Mouse (Mus musculus): ENCODE measurements around the gene Krt33a. TPM values are rescaled to one million over a fixed set of nuclear protein-coding genes. Genes with fewer than 3 reads are reported as not detected.

The Krt33a gene
- total and polyA plus RNA-seq, 2 experiments from 2014 or later: not detected

GRCm38 (mm10) chr11:99985291-99986092 is 30.5 kb downstream of the Krt33a start:
- no peaks in the 10 kb centered on the region for H3K4me1 ChIP-seq (ENCODE audit: insufficient read depth, low read length)
- no peak overlapping the region for H3K9ac ChIP-seq (replicated peaks; ENCODE audit: low read length, poor library complexity, severe bottlenecking)
- no peak overlapping the region for H3K27ac ChIP-seq (ENCODE audit: low read depth, low read length)
- H3K4me3 ChIP-seq (ENCODE audit: low read depth, low read length): no peak overlapping the region
- DNase-seq (ENCODE audit: low spot score) (peak; percentile 86), ATAC-seq (ENCODE audit: low FRiP score) (peak; percentile 66)
- no peaks in the 10 kb centered on the region for H3K9me3 ChIP-seq (ENCODE audit: low read length)
- H3K27me3 ChIP-seq (ENCODE audit: insufficient read depth, low read length): no peaks in the 10 kb centered on the region
- WGBS: 72% methylated on average over 20 of the region's 20 CpGs
- H3K36me3 ChIP-seq (ENCODE audit: insufficient read depth, low read length): no peaks in the 10 kb centered on the region
- TF ChIP-seq CTCF (IDR thresholded peaks at IDR 0.05): 0 out of 2 replicates have a peak, but pooled peaks have one; percentile 1
- no peak overlapping the region for H3K4me2 ChIP-seq (ENCODE audit: low read depth, low read length, poor library complexity, severe bottlenecking)

- TF ChIP-seq CTCF (IDR thresholded peaks at IDR 0.05): no peak
- no peak overlapping the region for H3K4me3 ChIP-seq (ENCODE audit: low read depth, low read length)
- H3K27ac ChIP-seq (ENCODE audit: low read depth, low read length): no peak overlapping the region
- ATAC-seq (ENCODE audit: low FRiP score): no peak
- no peaks in the 10 kb centered on the region for H3K9me3 ChIP-seq (ENCODE audit: low read length)
- H3K4me2 ChIP-seq (ENCODE audit: low read depth, low read length, poor library complexity, severe bottlenecking): no peak overlapping the region
- H3K27me3 ChIP-seq (ENCODE audit: insufficient read depth, low read length): no peaks in the 10 kb centered on the region
- WGBS: 93% methylated on average over 1 of the region's 1 CpGs
- H3K9ac ChIP-seq (replicated peaks; ENCODE audit: low read length, poor library complexity, severe bottlenecking): no peak overlapping the region
- no peaks in the 10 kb centered on the region for H3K36me3 ChIP-seq (ENCODE audit: insufficient read depth, low read length)
- DNase-seq (ENCODE audit: low spot score): no peak
- H3K4me1 ChIP-seq (ENCODE audit: insufficient read depth, low read length): no peaks in the 10 kb centered on the region
Measured at GRCm38 (mm10) chr11:99983442-99983841, 32.6 kb downstream of the Krt33a start.

GRCm38 (mm10) chr11:99982731-99983130 is 33.3 kb downstream of the Krt33a start:
- Histone ChIP-seq H3K4me1 (ENCODE audit: insufficient read depth, low read length) (no peaks in the 10 kb centered on the region), H3K27me3 (ENCODE audit: insufficient read depth, low read length) (no peaks in the 10 kb centered on the region), H3K36me3 (ENCODE audit: insufficient read depth, low read length) (no peaks in the 10 kb centered on the region), H3K9me3 (ENCODE audit: low read length) (no peaks in the 10 kb centered on the region), H3K27ac (ENCODE audit: low read depth, low read length) (no peak overlapping the region), H3K9ac (replicated peaks; ENCODE audit: low read length, poor library complexity, severe bottlenecking) (no peak overlapping the region), H3K4me2 (ENCODE audit: low read depth, low read length, poor library complexity, severe bottlenecking) (no peak overlapping the region), H3K4me3 (ENCODE audit: low read depth, low read length) (no peak overlapping the region)
- WGBS: 87% methylated on average over 9 of the region's 9 CpGs
- TF ChIP-seq CTCF (IDR thresholded peaks at IDR 0.05): no peak
- no peak for ATAC-seq (ENCODE audit: low FRiP score)
- DNase-seq (ENCODE audit: low spot score): no peak

DNA sequence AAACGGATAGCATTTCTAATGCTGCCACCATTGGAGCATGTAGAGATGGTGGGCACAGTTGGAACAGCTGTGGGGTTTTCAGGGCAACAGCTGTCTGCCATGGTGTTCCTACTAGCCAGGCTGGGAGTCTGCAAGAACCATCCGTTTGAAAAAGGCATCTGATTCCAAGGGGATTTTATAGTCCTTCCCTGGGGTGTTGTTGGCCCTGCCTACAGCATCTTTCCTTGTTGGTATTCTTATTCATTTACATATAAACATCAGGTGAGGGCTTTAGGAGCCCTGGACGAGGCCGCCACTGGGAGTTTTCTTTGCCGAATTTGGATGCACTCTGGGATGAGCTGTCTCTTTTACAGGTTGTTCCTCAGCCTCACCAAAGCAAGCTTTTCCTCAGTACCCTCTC is 37.1 kb downstream of the Krt33a start, which contains the start of gene Krtap29-1:
Gene Krtap29-1 (minus strand): TSS at position 101 of the 400 bp plus-strand sequence.
- Histone ChIP-seq H3K4me3 (ENCODE audit: low read depth, low read length) (no peak within 1 kb of the TSS), H3K27ac (ENCODE audit: low read depth, low read length) (no peak within 1 kb of the TSS), H3K27me3 (ENCODE audit: insufficient read depth, low read length) (no peaks in the 10 kb centered on the region), H3K9ac (replicated peaks; ENCODE audit: low read length, poor library complexity, severe bottlenecking) (no peak within 1 kb of the TSS), H3K9me3 (ENCODE audit: low read length) (no peaks in the 10 kb centered on the region), H3K36me3 (ENCODE audit: insufficient read depth, low read length) (no peaks in the 10 kb centered on the region), H3K4me1 (ENCODE audit: insufficient read depth, low read length) (no peaks in the 10 kb centered on the region), H3K4me2 (ENCODE audit: low read depth, low read length, poor library complexity, severe bottlenecking) (no peak within 1 kb of the TSS)
- WGBS: 73% methylated on average over 5 of the region's 5 CpGs
- TF ChIP-seq CTCF (IDR thresholded peaks at IDR 0.05): no peak
- ATAC-seq (ENCODE audit: low FRiP score) (no peak), DNase-seq (ENCODE audit: low spot score) (no peak)

- WGBS: 83% methylated on average over 2 of the region's 2 CpGs
- Histone ChIP-seq H3K27me3 (ENCODE audit: insufficient read depth, low read length) (no peaks in the 10 kb centered on the region), H3K27ac (ENCODE audit: low read depth, low read length) (no peak overlapping the region), H3K36me3 (ENCODE audit: insufficient read depth, low read length) (no peaks in the 10 kb centered on the region), H3K4me3 (ENCODE audit: low read depth, low read length) (no peak overlapping the region), H3K9me3 (ENCODE audit: low read length) (no peaks in the 10 kb centered on the region), H3K9ac (replicated peaks; ENCODE audit: low read length, poor library complexity, severe bottlenecking) (no peak overlapping the region), H3K4me1 (ENCODE audit: insufficient read depth, low read length) (no peaks in the 10 kb centered on the region), H3K4me2 (ENCODE audit: low read depth, low read length, poor library complexity, severe bottlenecking) (no peak overlapping the region)
- no peak for TF ChIP-seq CTCF (IDR thresholded peaks at IDR 0.05)
- ATAC-seq (ENCODE audit: low FRiP score): no peak
- no peak for DNase-seq (ENCODE audit: low spot score)
Measured at GRCm38 (mm10) chr11:99965961-99966360, 50.1 kb downstream of the Krt33a start.

DNA sequence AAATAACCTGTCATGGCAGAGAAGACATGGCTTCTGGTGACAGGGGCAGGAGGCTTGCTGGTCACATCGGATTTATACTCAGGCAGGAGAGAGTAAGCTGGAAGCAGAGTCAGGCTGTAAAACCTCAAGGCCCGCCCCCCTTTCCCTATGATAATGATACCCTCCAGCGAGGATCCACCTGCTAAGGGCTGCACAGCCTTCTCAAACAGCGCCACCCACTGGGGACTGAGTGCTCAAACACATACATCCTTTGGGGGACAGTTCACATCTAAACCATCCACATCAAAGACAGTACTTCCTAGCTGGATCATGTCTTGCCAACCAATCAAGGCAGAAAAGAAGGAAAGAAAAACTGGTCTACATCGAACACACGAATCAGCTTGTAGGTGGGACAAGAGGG is 51.8 kb downstream of the Krt33a start:
- H3K27me3 ChIP-seq (ENCODE audit: insufficient read depth, low read length): no peaks in the 10 kb centered on the region
- H3K9me3 ChIP-seq (ENCODE audit: low read length): no peaks in the 10 kb centered on the region
- WGBS: 49% methylated on average over 6 of the region's 6 CpGs
- DNase-seq (ENCODE audit: low spot score): no peak
- H3K4me1 ChIP-seq (ENCODE audit: insufficient read depth, low read length): no peaks in the 10 kb centered on the region
- ATAC-seq (ENCODE audit: low FRiP score): no peak
- H3K4me3 ChIP-seq (ENCODE audit: low read depth, low read length): no peak overlapping the region
- no peak overlapping the region for H3K9ac ChIP-seq (replicated peaks; ENCODE audit: low read length, poor library complexity, severe bottlenecking)
- H3K4me2 ChIP-seq (ENCODE audit: low read depth, low read length, poor library complexity, severe bottlenecking): no peak overlapping the region
- no peak overlapping the region for H3K27ac ChIP-seq (ENCODE audit: low read depth, low read length)
- TF ChIP-seq CTCF (IDR thresholded peaks at IDR 0.05): no peak
- H3K36me3 ChIP-seq (ENCODE audit: insufficient read depth, low read length): no peaks in the 10 kb centered on the region

Other genes starting within 250 kb of the Krt33a start
Only the 30 nearest of the 34 such genes appear.
- gene Krtap4-9, start 231.0 kb downstream of the Krt33a start, total RNA-seq (2014; rRNA removed): not detected in 2 replicates
- gene Krtap4-9, start 231.0 kb downstream of the Krt33a start, polyA plus RNA-seq (2015; fragmentation: Nextera tagmentation; extraction: Ambion mirVana): not detected in 2 replicates
- gene Gm11596, start 222.7 kb downstream of the Krt33a start, total RNA-seq (2014; rRNA removed): not detected in 2 replicates
- gene Gm11596, start 222.7 kb downstream of the Krt33a start, polyA plus RNA-seq (2015; fragmentation: Nextera tagmentation; extraction: Ambion mirVana): not detected in 2 replicates
- not detected in 2 replicates for gene Gm11569, start 217.3 kb downstream of the Krt33a start, total RNA-seq (2014; rRNA removed)
- not detected in 2 replicates for gene Gm11569, start 217.3 kb downstream of the Krt33a start, polyA plus RNA-seq (2015; fragmentation: Nextera tagmentation; extraction: Ambion mirVana)
- gene Gm11554, start 211.8 kb downstream of the Krt33a start, total RNA-seq (2014; rRNA removed): not detected in 2 replicates
- not detected in 2 replicates for gene Gm11554, start 211.8 kb downstream of the Krt33a start, polyA plus RNA-seq (2015; fragmentation: Nextera tagmentation; extraction: Ambion mirVana)
- gene Krtap4-13, start 206.3 kb downstream of the Krt33a start, total RNA-seq (2014; rRNA removed): not detected in 2 replicates
- not detected in 2 replicates for gene Krtap4-13, start 206.3 kb downstream of the Krt33a start, polyA plus RNA-seq (2015; fragmentation: Nextera tagmentation; extraction: Ambion mirVana)
- not detected in 2 replicates for gene Gm11564, start 200.5 kb downstream of the Krt33a start, total RNA-seq (2014; rRNA removed)
- not detected in 2 replicates for gene Gm11564, start 200.5 kb downstream of the Krt33a start, polyA plus RNA-seq (2015; fragmentation: Nextera tagmentation; extraction: Ambion mirVana)
- not detected in 2 replicates for gene 2300003K06Rik, start 178.1 kb downstream of the Krt33a start, total RNA-seq (2014; rRNA removed)
- gene 2300003K06Rik, start 178.1 kb downstream of the Krt33a start, polyA plus RNA-seq (2015; fragmentation: Nextera tagmentation; extraction: Ambion mirVana): not detected in 2 replicates
- not detected in 2 replicates for gene Krtap4-16, start 164.6 kb downstream of the Krt33a start, total RNA-seq (2014; rRNA removed)
- not detected in 2 replicates for gene Krtap4-16, start 164.6 kb downstream of the Krt33a start, polyA plus RNA-seq (2015; fragmentation: Nextera tagmentation; extraction: Ambion mirVana)
- not detected in 2 replicates for gene Gm11568, start 158.3 kb downstream of the Krt33a start, total RNA-seq (2014; rRNA removed)
- not detected in 2 replicates for gene Gm11568, start 158.3 kb downstream of the Krt33a start, polyA plus RNA-seq (2015; fragmentation: Nextera tagmentation; extraction: Ambion mirVana)
- not detected in 2 replicates for gene Gm11559, start 151.7 kb downstream of the Krt33a start, total RNA-seq (2014; rRNA removed)
- gene Gm11559, start 151.7 kb downstream of the Krt33a start, polyA plus RNA-seq (2015; fragmentation: Nextera tagmentation; extraction: Ambion mirVana): not detected in 2 replicates
- not detected in 2 replicates for gene Krtap9-1, start 142.8 kb downstream of the Krt33a start, total RNA-seq (2014; rRNA removed)
- gene Krtap9-1, start 142.8 kb downstream of the Krt33a start, polyA plus RNA-seq (2015; fragmentation: Nextera tagmentation; extraction: Ambion mirVana): not detected in 2 replicates
- not detected in 2 replicates for gene Gm11567, start 137.0 kb downstream of the Krt33a start, total RNA-seq (2014; rRNA removed)
- gene Gm11567, start 137.0 kb downstream of the Krt33a start, polyA plus RNA-seq (2015; fragmentation: Nextera tagmentation; extraction: Ambion mirVana): not detected in 2 replicates
- not detected in 2 replicates for gene Krtap31-1, start 108.3 kb downstream of the Krt33a start, total RNA-seq (2014; rRNA removed)
- gene Krtap31-1, start 108.3 kb downstream of the Krt33a start, polyA plus RNA-seq (2015; fragmentation: Nextera tagmentation; extraction: Ambion mirVana): not detected in 2 replicates
- gene Gm11565, start 101.5 kb downstream of the Krt33a start, total RNA-seq (2014; rRNA removed): not detected in 2 replicates
- gene Gm11565, start 101.5 kb downstream of the Krt33a start, polyA plus RNA-seq (2015; fragmentation: Nextera tagmentation; extraction: Ambion mirVana): not detected in 2 replicates
- gene Krtap31-2, start 79.9 kb downstream of the Krt33a start, total RNA-seq (2014; rRNA removed): not detected in 2 replicates
- not detected in 2 replicates for gene Krtap31-2, start 79.9 kb downstream of the Krt33a start, polyA plus RNA-seq (2015; fragmentation: Nextera tagmentation; extraction: Ambion mirVana)
- not detected in 2 replicates for gene Krtap9-5, start 67.7 kb downstream of the Krt33a start, total RNA-seq (2014; rRNA removed)
- gene Krtap9-5, start 67.7 kb downstream of the Krt33a start, polyA plus RNA-seq (2015; fragmentation: Nextera tagmentation; extraction: Ambion mirVana): not detected in 2 replicates
- gene Krtap29-1, start 37.2 kb downstream of the Krt33a start, total RNA-seq (2014; rRNA removed): not detected in 2 replicates
- gene Krtap29-1, start 37.2 kb downstream of the Krt33a start, polyA plus RNA-seq (2015; fragmentation: Nextera tagmentation; extraction: Ambion mirVana): not detected in 2 replicates
- not detected in 2 replicates for gene Krtap16-1, start 29.6 kb downstream of the Krt33a start, total RNA-seq (2014; rRNA removed)
- not detected in 2 replicates for gene Krtap16-1, start 29.6 kb downstream of the Krt33a start, polyA plus RNA-seq (2015; fragmentation: Nextera tagmentation; extraction: Ambion mirVana)
- gene Krtap17-1, start 22.2 kb downstream of the Krt33a start, total RNA-seq (2014; rRNA removed): 0.22 and 1.4 TPM in 2 replicates
- gene Krtap17-1, start 22.2 kb downstream of the Krt33a start, polyA plus RNA-seq (2015; fragmentation: Nextera tagmentation; extraction: Ambion mirVana): 1.7 TPM in 2 replicates
- gene Krt33b, start 13.7 kb upstream of the Krt33a start, total RNA-seq (2014; rRNA removed): not detected in 2 replicates
- gene Krt33b, start 13.7 kb upstream of the Krt33a start, polyA plus RNA-seq (2015; fragmentation: Nextera tagmentation; extraction: Ambion mirVana): 0.13 and 0.25 TPM in 2 replicates
- gene Krt34, start 25.3 kb upstream of the Krt33a start, total RNA-seq (2014; rRNA removed): not detected in 2 replicates
- gene Krt34, start 25.3 kb upstream of the Krt33a start, polyA plus RNA-seq (2015; fragmentation: Nextera tagmentation; extraction: Ambion mirVana): not detected in 2 replicates
- 0.93 TPM in 1 of 2 replicates, not detected in the other for gene Krt31, start 34.3 kb upstream of the Krt33a start, total RNA-seq (2014; rRNA removed)
- not detected in 2 replicates for gene Krt31, start 34.3 kb upstream of the Krt33a start, polyA plus RNA-seq (2015; fragmentation: Nextera tagmentation; extraction: Ambion mirVana)
- not detected in 2 replicates for gene Krt32, start 72.0 kb upstream of the Krt33a start, total RNA-seq (2014; rRNA removed)
- not detected in 2 replicates for gene Krt32, start 72.0 kb upstream of the Krt33a start, polyA plus RNA-seq (2015; fragmentation: Nextera tagmentation; extraction: Ambion mirVana)
- gene Krt35, start 80.0 kb upstream of the Krt33a start, total RNA-seq (2014; rRNA removed): 0.60 TPM in 1 of 2 replicates, not detected in the other
- gene Krt35, start 80.0 kb upstream of the Krt33a start, polyA plus RNA-seq (2015; fragmentation: Nextera tagmentation; extraction: Ambion mirVana): 0.10 TPM in 1 of 2 replicates, not detected in the other
- 0.44 TPM in 1 of 2 replicates, not detected in the other for gene Krt36, start 89.4 kb upstream of the Krt33a start, total RNA-seq (2014; rRNA removed)
- gene Krt36, start 89.4 kb upstream of the Krt33a start, polyA plus RNA-seq (2015; fragmentation: Nextera tagmentation; extraction: Ambion mirVana): not detected in 2 replicates
- not detected in 2 replicates for gene Krt13, start 105.4 kb upstream of the Krt33a start, total RNA-seq (2014; rRNA removed)
- gene Krt13, start 105.4 kb upstream of the Krt33a start, polyA plus RNA-seq (2015; fragmentation: Nextera tagmentation; extraction: Ambion mirVana): not detected in 2 replicates
- 0.33 and 6.0 TPM in 2 replicates for gene Krt15, start 119.7 kb upstream of the Krt33a start, total RNA-seq (2014; rRNA removed)
- gene Krt15, start 119.7 kb upstream of the Krt33a start, polyA plus RNA-seq (2015; fragmentation: Nextera tagmentation; extraction: Ambion mirVana): 0.22 and 0.43 TPM in 2 replicates
- gene Krt19, start 132.5 kb upstream of the Krt33a start, total RNA-seq (2014; rRNA removed): 1.6 and 5.4 TPM in 2 replicates
- 6.5 and 8.1 TPM in 2 replicates for gene Krt19, start 132.5 kb upstream of the Krt33a start, polyA plus RNA-seq (2015; fragmentation: Nextera tagmentation; extraction: Ambion mirVana)
- not detected in 2 replicates for gene Krt9, start 177.0 kb upstream of the Krt33a start, total RNA-seq (2014; rRNA removed)
- not detected in 2 replicates for gene Krt9, start 177.0 kb upstream of the Krt33a start, polyA plus RNA-seq (2015; fragmentation: Nextera tagmentation; extraction: Ambion mirVana)
- 0.42 and 9.5 TPM in 2 replicates for gene Krt14, start 191.3 kb upstream of the Krt33a start, total RNA-seq (2014; rRNA removed)
- 0.54 and 0.75 TPM in 2 replicates for gene Krt14, start 191.3 kb upstream of the Krt33a start, polyA plus RNA-seq (2015; fragmentation: Nextera tagmentation; extraction: Ambion mirVana)

Data from midbrain, postnatal 0 days (tissue).